Mouse (Mus musculus) c-Kit-positive CD71-positive TER-119-positive erythroid progenitor cells, embryonic 14.5 days (primary cell): ENCODE results near the gene Fat2.

Experiments used
- DNase-seq: peaks from one replicate; pipeline ENCODE4 v3.0.0-alpha.2; 2013; ENCODE audit warnings: low spot score

The Fat2 gene

GRCm38 (mm10) chr11:55329868-55330772 is 6.2 kb downstream of the Fat2 start:
- DNase-seq: no peak

DNA sequence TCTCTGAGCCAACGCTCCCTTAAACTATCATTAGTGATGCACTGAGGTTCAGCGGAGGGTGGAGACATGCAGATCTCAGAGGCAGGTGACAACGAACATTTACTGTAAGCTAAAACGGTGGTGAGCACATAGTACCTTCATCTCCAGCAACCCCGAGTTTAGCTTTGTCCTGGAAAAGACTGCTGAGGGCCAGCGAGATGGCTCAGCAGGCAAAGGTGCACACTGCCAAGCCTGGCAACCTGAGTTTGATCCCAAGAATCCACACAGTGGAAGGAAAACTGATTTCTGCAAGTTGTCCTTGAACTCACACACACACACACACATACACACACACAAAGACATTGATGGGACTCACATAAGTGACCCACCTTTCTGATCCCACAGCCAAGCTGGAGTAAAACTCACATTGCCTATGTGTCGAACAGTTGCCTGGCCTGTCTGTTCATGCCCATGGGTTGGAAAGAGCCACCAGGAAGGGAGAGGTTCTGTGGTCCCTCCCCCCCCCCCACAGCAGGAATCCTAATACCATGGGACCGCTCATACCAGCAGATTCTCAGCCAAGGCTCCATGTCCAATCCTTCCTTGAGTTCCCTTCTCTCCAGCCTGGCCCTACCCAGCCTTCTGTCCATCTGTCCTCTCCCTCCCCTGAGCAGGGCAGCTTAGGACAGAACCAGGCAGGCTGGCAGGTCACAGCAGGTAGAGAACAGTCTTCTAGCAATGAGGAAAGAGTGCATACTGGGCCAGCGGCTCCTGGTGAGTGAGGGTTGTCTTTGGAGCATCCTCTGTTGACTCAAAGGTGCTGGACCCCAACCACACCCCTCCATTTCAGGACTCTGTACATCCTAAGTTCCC is 8.6 kb downstream of the Fat2 start:
- DNase-seq: no peak

DNA sequence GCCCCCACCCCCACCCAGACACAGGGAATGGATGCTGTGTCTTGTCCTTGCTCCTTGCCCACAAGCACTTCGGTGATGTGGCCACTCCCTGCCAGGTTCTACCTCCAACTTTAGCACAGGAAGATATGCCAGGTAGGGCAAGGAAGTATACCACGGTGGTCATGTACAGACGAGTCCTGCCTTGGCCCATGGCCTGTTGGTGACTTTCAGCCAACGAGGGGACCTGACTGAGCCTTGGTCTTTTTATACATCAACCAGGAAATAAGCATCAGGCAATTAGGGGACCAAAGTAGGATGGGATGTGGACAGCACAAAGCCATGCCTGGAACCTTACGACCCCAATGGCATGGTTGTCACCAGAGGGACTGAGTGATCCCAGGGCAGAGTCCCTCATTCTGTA is 9.3 kb downstream of the Fat2 start:
- DNase-seq: no peak

- no peak for DNase-seq
Measured at GRCm38 (mm10) chr11:55326211-55326610, 10.2 kb downstream of the Fat2 start.

- no peak for DNase-seq
Measured at GRCm38 (mm10) chr11:55323854-55324253, 12.5 kb downstream of the Fat2 start.

DNA sequence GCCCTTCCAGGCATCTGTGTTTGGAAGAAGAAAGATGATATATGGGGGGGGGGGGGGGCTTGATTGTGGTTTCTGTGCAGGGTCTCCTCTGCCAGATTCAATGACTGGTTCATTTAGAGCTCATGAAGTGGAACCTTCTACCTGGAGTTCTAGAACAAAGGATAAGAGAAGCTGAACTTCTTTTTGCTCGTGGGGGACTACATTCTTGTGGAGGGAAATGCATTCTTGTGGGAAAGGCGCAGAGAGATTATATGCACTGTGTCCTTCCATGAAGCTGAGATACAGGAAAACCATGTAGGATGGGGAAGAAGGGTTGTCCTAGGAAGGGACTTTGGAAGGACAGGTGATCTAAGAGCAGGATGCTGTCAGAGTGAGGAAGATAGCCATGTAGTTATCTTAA is 15.4 kb downstream of the Fat2 start:
- no peak for DNase-seq

DNA sequence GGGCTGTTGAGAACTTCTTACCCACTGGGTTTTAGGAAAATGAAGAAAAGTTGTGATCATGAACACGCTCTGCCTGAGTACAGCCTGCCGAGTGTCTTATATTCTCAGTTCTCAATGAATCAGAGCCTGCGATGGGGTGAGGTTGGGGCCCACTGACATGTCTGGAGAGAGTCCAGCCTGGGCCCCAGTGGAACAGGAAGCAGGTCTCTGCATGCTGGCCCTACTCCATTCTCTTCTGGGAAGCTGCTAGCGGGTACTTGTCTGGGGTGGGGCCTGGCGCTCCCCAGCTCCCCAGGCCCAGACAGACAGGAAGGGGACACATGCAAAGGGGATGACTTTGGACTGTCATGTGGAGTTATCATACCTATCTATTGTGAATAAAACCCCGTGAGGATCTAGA is 20.4 kb downstream of the Fat2 start:
- no peak for DNase-seq

GRCm38 (mm10) chr11:55314704-55315047 is 21.7 kb downstream of the Fat2 start:
- DNase-seq: no peak

DNA sequence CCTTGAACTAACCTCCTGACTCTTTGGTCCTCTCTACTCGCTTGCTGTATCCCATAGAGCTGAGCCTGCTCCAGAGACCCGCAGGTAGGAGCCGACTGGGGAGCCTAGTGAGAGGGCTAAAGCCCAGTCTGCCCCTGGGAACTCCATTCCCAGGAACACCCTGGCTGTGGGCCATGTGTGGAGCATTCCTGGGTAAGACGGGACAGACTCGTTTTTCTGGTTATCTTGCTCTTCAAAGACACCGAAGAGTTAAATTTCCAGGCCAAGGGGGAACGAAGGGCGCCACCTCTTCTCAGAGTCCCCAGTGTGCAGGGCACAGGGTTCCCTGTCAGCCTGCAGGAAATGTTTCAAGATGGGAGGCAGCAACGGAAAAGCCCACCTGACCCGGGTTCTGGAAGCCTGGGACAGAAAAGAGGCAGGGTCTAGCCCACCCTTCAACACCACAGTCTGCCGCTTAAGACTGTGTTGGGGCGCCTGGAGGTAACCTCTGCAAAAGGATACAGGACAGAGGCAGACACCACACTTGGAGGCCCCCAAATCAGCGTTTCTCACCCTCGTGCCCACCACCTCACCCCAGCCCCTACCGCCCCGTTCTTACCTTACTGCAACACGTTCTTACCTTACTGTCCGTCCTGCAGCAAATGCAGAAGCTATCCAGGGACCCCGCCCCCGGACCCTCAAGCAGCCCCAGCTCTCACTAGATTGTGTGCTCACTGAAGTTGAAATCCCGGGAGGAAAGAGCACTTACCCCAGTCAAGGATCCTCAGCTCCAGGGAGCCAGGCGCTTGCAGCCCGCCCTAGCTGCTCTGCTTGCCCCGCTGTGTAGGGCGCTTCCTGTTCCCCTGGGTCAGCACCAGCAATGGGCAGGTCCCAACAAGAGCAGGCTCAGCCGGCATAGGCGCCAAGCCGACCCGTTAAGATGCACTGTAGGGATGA is 22.3 kb downstream of the Fat2 start:
- DNase-seq: no peak

- DNase-seq: no peak
Measured at GRCm38 (mm10) chr11:55302350-55302749, 34.0 kb downstream of the Fat2 start.

- DNase-seq: no peak
Measured at GRCm38 (mm10) chr11:55293179-55293578, 43.2 kb downstream of the Fat2 start.

- DNase-seq: no peak
Measured at GRCm38 (mm10) chr11:55291901-55292300, 44.5 kb downstream of the Fat2 start.

GRCm38 (mm10) chr11:55289851-55290391 is 46.4 kb downstream of the Fat2 start:
- DNase-seq: no peak

- DNase-seq: no peak
Measured at GRCm38 (mm10) chr11:55274756-55275155, 61.6 kb downstream of the Fat2 start.

GRCm38 (mm10) chr11:55268580-55268979 is 67.8 kb downstream of the Fat2 start:
- no peak for DNase-seq

GRCm38 (mm10) chr11:55265647-55266046 is 70.7 kb downstream of the Fat2 start:
- no peak for DNase-seq

DNA sequence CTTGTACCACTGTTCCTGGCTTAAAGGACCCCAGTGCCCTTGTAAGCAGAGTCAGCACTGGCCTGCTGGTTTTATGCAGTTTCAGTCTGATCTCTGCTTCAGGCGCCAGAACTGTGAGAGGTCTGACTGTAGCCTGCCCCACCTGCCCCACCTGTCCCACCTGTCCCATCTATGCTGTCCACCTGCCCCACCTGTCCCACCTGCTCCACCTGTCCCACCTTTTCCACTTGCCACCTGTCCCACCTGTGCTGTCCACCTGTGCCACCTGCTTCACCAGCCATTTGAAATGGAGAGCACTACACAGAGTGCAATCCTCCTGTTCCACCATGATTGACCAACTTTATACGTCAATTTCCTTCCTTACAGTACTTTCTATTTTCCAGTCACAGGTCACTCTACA is 72.0 kb downstream of the Fat2 start:
- no peak for DNase-seq

DNA sequence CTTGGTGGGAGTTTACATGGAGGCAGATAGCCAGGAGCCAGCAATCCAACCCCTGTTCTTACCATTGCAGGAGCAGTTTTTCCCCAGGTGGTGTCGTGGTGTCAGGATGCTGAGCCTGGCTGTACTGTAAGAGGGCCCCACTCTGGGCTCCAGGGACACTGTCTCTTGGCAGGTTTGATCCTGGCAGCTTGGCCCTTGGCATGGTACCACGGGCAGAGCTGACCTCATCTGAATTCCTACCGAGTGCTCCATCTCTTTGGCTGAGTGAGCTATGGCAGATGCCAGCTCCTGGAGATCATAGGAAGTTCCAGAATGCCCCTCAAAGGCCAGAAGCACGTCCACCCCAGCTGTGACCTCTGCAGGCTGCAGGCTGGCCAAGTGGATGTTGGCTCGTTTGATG is 74.4 kb downstream of the Fat2 start:
- no peak for DNase-seq

DNA sequence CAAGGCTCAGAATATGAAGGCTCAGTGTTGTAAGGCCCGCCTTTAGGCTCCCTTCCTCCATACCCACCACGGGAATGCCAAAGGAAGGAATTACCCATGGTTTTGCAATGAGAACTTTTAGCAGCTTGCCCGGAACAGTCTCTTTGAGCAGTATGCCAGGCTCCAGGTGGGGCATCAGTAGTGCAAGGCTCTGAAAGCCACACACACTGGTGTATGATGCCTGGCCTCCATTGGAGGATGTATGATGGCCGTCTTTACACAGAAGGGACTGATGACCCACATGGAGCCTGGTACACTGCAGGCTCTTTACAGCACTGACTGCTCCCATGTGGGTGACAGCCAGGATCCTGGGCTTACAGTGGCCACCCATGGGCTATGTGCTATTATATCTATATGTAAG is 75.3 kb downstream of the Fat2 start:
- DNase-seq: no peak

- DNase-seq: no peak
Measured at GRCm38 (mm10) chr11:55253391-55253790, 83.0 kb downstream of the Fat2 start.

DNA sequence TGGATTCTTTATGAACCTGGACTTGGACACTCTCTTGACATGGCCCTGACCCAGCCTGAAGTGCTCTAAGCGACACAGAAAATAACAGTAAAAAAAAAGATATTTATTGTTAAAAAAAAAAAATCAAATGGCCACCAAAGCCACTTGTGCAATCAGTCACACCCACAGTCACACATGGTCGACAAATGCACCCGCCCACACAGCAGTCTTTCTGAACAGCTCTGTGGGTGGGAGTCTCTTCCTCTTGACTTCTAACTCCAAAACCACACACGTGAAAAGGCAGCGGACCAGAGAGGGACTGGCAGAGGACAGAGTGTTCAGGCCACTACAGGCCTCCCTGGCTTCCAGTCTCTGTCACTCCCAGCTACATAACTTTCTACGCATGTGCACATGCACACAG is 85.8 kb downstream of the Fat2 start:
- no peak for DNase-seq

DNA sequence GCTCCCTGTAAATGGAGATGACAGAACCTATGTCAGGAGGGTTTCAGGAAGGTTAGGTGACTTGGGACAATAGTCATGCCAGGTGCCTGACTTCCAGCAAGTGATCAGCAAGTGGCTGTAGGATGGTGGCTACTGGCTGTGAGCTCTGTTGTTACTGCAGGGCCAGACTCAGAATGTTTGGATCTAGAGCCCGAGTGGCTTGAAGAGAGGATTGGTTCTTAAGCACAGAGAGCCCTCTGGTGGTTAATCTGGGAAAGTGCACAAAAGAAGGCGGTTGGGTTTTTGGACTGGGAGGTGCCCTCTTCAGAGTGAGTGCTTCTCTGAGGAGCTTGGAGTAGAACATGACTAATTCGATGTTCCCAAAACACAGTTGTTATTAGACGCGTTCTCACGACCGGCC is 95.8 kb downstream of the Fat2 start:
- DNase-seq: peak; percentile 58
